Mouse (Mus musculus) small intestine, adult 2 months (tissue): ENCODE measurements around the gene Abcb9.

ENCODE experiments used
- CTCF ChIP-seq: fragments of 200-500 bp; IDR thresholded peaks from 2 replicates; pipeline ENCODE4 v1.5.1; 2012; ENCODE audit warnings: low read depth, mild to moderate bottlenecking, control low read depth, inconsistent platforms, low read length, moderate library complexity, mixed read lengths; ENCODE audit not compliant: insufficient replicate concordance, insufficient read length; ENCODE audit errors: extremely low read depth
- POLR2A ChIP-seq: fragments of 200-500 bp; IDR thresholded peaks from 2 replicates; pipeline ENCODE4 v1.6.1; 2012; ENCODE audit warnings: low read depth, mild to moderate bottlenecking, control low read depth, inconsistent platforms, low read length, moderate library complexity

DNA sequence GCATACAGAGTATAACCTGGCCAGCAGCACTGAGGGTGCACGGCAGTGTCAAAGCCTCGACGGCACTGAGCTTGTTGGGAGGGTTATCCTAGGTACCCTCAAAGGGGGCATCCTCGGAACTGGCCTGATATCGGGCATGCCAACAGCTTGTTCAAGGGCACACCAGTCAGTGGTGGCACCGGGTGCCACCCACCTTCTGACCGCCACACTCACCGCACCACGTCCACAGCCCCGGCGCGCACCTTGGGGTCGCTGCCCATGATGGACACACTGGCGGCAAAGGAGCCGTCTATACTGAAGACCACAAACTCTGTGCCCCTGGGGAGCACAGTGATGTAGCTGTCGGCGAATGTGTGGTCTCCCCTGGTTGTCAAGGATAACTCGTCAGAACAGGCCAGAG lies 26.8 kb upstream of the Abcb9 start:
- TF ChIP-seq POLR2A: no peak
- TF ChIP-seq CTCF: no peak
